Mouse (Mus musculus) hindbrain, embryonic 11.5 days (tissue): ENCODE measurements around the gene Igf2bp3. TPM values are rescaled to one million over a fixed set of nuclear protein-coding genes. Genes with fewer than 3 reads are reported as not detected.

Source experiments
- ATAC-seq: fragments of 200-750 bp; cut with Nextera tagmentation; 2 replicates; pipeline ENCODE4 v1.8.0; 2017; ENCODE audit warnings: mild to moderate bottlenecking, moderate TSS enrichment, moderate library complexity; ENCODE audit not compliant: low FRiP score
- DNase-seq: peaks from one replicate; pipeline ENCODE4 v3.0.0-alpha.2; 2015; ENCODE audit warnings: low spot score
- H3K27ac ChIP-seq: fragments of 300-500 bp; sonication (generic); 2 replicates; pipeline ENCODE4 v1.5.1; 2014; ENCODE audit warnings: mild to moderate bottlenecking, low read depth, low read length
- H3K27me3 ChIP-seq: fragments of 300-500 bp; sonication (generic); 2 replicates; pipeline ENCODE4 v1.6.1; 2014; ENCODE audit warnings: mild to moderate bottlenecking, low read length, moderate library complexity, mixed read lengths; ENCODE audit not compliant: control insufficient read depth, insufficient read depth
- H3K36me3 ChIP-seq: fragments of 300-500 bp; sonication (generic); 2 replicates; pipeline ENCODE4 v1.6.1; 2014; ENCODE audit warnings: mild to moderate bottlenecking, low read length, moderate library complexity, mixed read lengths; ENCODE audit not compliant: control insufficient read depth, insufficient read depth
- H3K4me1 ChIP-seq: fragments of 300-500 bp; sonication (generic); replicated peaks from 2 replicates; pipeline ENCODE4 v1.6.1; 2014; ENCODE audit warnings: low read length, mixed read lengths; ENCODE audit not compliant: control insufficient read depth, insufficient read depth
- H3K4me2 ChIP-seq: fragments of 300-500 bp; sonication (generic); replicated peaks from 2 replicates; pipeline ENCODE4 v1.6.1; 2014; ENCODE audit warnings: mild to moderate bottlenecking, low read depth, low read length
- H3K4me3 ChIP-seq: fragments of 300-500 bp; sonication (generic); 2 replicates; pipeline ENCODE4 v1.5.1; 2014; ENCODE audit warnings: low read depth, low read length
- H3K9ac ChIP-seq: fragments of 300-500 bp; sonication (generic); 2 replicates; pipeline ENCODE4 v1.6.1; 2014; ENCODE audit warnings: low read depth, low read length
- H3K9me3 ChIP-seq: fragments of 300-500 bp; sonication (generic); 2 replicates; pipeline ENCODE4 v1.6.1; 2016; ENCODE audit warnings: low read length; ENCODE audit not compliant: control insufficient read depth
- whole genome bisulfite sequencing: fragments of 180-500 bp; shearing (Covaris S2); extraction: QIAGEN DNeasy Blood & Tissue Kit; methylation state at CpG from one replicate; pipeline ENCODE4 v1.1.7; 2014; 5-methylcytosine and 5-hydroxymethylcytosine counted together
- polyA plus RNA-seq: library from polyadenylated mRNA; unstranded; fragments of >200 nt; fragmentation: Nextera tagmentation; extraction: Ambion mirVana; gene quantifications from 2 replicates; pipeline ENCODE4 v1.2.1, GENCODE M21; 2014

The Igf2bp3 gene
- polyA plus RNA-seq, 1 experiment from 2014 or later: 133 TPM

DNA sequence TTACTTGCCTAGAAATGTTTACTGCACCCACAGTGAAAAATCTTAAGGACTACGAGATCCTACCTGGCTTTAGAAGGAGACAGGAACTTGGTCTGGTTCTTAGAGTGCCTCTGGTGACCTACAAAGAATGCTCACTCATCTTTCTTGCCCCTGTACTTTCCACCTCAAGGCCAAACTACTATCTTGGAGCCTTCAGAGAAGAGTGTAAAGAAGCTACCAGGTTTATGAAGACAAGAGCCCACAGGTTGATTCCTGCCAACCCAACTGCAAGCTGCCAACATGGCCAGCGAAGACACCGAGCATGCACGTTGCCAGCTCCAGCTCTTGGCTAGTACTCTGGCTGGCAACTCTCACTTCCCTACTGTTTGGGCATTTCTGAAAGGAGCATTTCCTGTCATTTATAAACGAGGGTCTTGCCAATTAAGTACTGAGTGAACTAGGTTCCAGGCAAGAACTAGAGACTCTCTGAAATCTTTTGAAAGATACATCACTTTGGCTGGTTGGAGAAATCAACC is 117.1 kb downstream of the Igf2bp3 start:
- Histone ChIP-seq H3K4me2 (no peak overlapping the region), H3K4me3 (no peak overlapping the region), H3K36me3 (peaks cover 6% of the 10 kb centered on the region), H3K4me1 (no peaks in the 10 kb centered on the region), H3K9me3 (no peaks in the 10 kb centered on the region), H3K27me3 (no peaks in the 10 kb centered on the region), H3K9ac (no peak overlapping the region), H3K27ac (no peak overlapping the region)
- ATAC-seq (no peak), DNase-seq (no peak)
- 88% methylated on average over 5 of the region's 5 CpGs for WGBS

DNA sequence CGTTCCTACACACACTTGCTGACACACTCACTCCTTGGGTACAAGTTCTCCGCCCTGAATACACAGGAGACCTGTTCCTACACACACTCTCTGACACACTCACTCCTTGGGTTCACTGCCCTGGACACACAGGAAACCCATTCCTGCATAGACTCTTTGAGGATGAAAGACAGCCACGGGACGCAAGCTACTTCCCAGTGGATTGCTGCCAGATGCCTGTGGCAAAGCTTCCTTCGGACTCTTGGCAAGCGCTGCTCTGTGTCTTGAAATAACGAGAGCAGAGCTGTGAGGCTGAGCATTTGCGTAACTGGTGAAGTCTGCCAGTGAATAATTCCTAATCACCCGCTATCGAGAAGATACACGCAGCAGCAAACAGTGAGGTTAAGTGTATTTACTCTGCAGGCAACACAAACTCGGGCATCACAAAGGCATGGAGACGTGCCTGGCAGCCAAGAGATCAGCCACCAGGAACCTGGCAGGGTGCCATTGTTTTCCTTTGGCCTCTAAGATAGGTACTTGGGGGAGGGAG is 117.8 kb downstream of the Igf2bp3 start:
- Histone ChIP-seq H3K27ac (no peak overlapping the region), H3K27me3 (no peaks in the 10 kb centered on the region), H3K4me1 (no peaks in the 10 kb centered on the region), H3K9ac (no peak overlapping the region), H3K4me3 (no peak overlapping the region), H3K36me3 (peaks cover 11% of the 10 kb centered on the region), H3K9me3 (no peaks in the 10 kb centered on the region), H3K4me2 (no peak overlapping the region)
- 74% methylated on average over 13 of the region's 13 CpGs for WGBS
- DNase-seq (no peak), ATAC-seq (no peak)

DNA sequence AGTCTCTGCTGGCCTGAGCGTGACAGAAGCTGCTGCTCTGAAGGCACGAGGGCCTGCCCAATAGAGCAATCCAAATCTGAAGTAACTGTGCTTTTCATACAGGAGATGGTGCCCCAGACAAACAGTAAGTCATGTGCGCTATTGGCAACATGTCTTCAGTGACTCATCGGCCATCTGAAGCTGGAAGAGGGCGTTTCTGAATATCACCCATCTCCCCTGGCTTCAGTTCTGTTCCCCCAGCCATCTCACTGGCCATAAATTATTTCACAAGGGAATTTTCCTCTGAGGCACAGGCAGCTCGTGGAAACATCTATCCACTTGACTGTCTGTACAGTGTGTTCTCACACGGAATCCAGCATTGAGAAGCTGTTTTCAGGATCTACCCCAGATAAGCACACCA is 118.3 kb downstream of the Igf2bp3 start:
- no peak for DNase-seq
- Histone ChIP-seq H3K4me1 (no peaks in the 10 kb centered on the region), H3K27me3 (no peaks in the 10 kb centered on the region), H3K9ac (no peak overlapping the region), H3K4me2 (no peak overlapping the region), H3K9me3 (no peaks in the 10 kb centered on the region), H3K4me3 (no peak overlapping the region), H3K27ac (no peak overlapping the region), H3K36me3 (peaks cover 13% of the 10 kb centered on the region)
- WGBS: 91% methylated on average over 7 of the region's 7 CpGs
- no peak for ATAC-seq

DNA sequence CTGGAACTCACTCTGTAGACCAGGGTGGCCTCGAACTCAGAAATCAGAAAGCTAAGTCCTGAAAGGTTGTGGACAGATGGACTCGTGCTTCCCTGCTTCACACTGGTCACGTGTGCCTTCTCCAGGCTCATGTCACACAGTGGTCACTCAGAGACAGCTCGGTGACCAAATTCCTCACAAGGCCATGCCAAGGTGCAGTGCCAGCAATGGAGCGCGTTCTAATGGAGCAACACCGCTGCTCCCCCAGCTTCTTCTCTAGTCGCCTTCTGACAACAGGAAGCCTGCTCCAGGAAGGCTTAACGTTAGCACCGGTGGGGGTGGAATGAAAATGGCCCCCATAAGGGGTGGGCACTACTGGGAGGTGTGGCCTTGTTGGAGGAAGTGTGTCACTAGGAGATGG is 119.8 kb downstream of the Igf2bp3 start:
- Histone ChIP-seq H3K27ac (no peak overlapping the region), H3K36me3 (peaks cover 16% of the 10 kb centered on the region), H3K9ac (no peak overlapping the region), H3K4me3 (no peak overlapping the region), H3K4me1 (no peaks in the 10 kb centered on the region), H3K4me2 (no peak overlapping the region), H3K9me3 (no peaks in the 10 kb centered on the region), H3K27me3 (no peaks in the 10 kb centered on the region)
- DNase-seq (no peak), ATAC-seq (no peak)
- 92% methylated on average over 10 of the region's 10 CpGs for WGBS

DNA sequence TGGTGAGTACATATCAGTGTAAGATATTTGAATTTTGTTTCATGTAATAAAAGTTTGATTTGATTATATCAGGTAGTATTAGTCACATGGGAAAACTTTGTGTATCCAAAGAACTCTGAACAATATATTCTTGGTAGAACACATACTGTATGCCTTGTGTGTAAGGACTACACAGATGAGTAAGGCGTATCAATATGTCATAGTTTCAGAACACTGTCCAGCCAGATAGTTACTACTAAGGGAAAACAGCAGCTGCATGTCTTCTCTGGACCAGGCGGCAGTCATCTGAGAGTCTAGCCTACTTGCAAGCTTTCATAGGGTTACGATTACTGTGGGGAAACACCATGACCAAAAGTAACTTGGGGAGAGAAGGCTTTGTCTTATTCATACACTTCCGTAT is 131.7 kb downstream of the Igf2bp3 start:
- no peak overlapping the region for H3K9ac ChIP-seq
- H3K27ac ChIP-seq: no peak overlapping the region
- no peaks in the 10 kb centered on the region for H3K27me3 ChIP-seq
- WGBS: 96% methylated on average over 4 of the region's 4 CpGs
- no peak for ATAC-seq
- H3K36me3 ChIP-seq: peaks cover 13% of the 10 kb centered on the region
- H3K4me3 ChIP-seq: no peak overlapping the region
- H3K4me1 ChIP-seq: no peaks in the 10 kb centered on the region
- no peak overlapping the region for H3K4me2 ChIP-seq
- DNase-seq: no peak
- no peaks in the 10 kb centered on the region for H3K9me3 ChIP-seq

DNA sequence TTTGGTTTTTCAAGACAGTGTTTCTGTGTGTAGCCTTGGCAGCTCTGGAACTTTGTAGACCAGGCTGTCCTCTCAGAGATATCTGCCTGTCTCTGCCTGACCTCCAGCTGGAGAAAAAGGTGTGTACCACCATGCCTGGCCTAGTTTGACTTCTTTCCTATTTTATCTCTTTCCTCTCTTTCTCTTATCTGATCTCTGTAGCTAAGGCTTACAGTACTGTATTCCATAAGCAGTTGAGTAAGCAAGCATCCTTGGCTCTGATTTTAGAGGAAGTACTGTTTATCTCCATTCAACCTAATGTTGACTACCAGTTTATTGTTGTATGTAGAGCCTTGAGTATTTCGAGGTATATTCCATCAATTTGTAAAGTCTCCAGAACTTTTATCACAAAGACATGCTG is 135.4 kb downstream of the Igf2bp3 start:
- no peak for DNase-seq
- H3K27ac ChIP-seq: no peak overlapping the region
- H3K4me1 ChIP-seq: peaks cover 3% of the 10 kb centered on the region; the same call in 1 of the 2 replicates
- H3K27me3 ChIP-seq: no peaks in the 10 kb centered on the region
- no peak overlapping the region for H3K9ac ChIP-seq
- H3K36me3 ChIP-seq: peaks cover 9% of the 10 kb centered on the region; the same call in 1 of the 2 replicates
- H3K9me3 ChIP-seq: no peaks in the 10 kb centered on the region
- no peak overlapping the region for H3K4me2 ChIP-seq
- no peak overlapping the region for H3K4me3 ChIP-seq
- 88% methylated on average over 1 of the region's 1 CpGs for WGBS
- ATAC-seq: no peak

DNA sequence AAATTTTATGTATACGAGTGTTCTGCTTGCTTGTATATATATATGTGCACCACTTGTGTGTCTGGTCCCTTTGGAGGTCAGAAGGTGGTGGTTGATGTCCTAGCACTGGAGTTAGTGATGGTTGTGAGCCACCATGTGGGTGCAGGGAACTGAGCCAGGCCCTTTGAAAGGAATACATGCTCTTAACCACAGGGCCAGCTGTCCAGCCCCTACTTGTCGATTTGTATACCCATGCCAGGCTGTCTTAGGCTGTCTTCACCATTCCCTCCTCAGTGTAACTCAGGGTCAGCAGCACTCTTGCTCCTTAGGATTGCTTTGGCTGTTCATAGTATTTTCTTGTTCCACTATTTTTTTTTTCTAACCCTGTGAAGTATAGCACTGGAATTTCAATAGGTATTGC is 136.9 kb downstream of the Igf2bp3 start:
- ATAC-seq (no peak), DNase-seq (no peak)
- no peak overlapping the region for H3K4me3 ChIP-seq
- H3K9me3 ChIP-seq: no peaks in the 10 kb centered on the region
- WGBS: 82% methylated on average over 2 of the region's 2 CpGs
- no peak overlapping the region for H3K9ac ChIP-seq
- H3K4me1 ChIP-seq: peaks cover 3% of the 10 kb centered on the region; the same call in 1 of the 2 replicates
- no peak overlapping the region for H3K27ac ChIP-seq
- no peaks in the 10 kb centered on the region for H3K36me3 ChIP-seq
- no peak overlapping the region for H3K4me2 ChIP-seq
- H3K27me3 ChIP-seq: no peaks in the 10 kb centered on the region

DNA sequence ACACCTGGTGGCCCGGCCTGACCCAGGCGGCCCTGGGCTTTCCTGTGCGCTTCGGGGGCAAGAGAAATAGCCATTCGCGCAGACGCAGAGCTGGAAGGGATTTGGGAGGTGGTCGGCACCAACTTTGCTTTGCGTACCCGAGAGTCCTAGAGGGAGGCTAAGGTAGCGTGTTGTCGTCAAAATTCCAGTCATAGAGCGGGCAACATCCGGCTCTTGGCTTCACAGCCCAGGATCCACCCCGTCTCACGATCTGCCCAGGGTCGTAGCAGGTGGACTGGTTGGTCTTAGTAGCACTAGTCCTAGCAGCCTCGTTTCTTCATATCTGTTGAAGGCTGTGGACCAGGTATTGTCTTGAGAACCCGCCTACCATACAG is 140.7 kb downstream of the Igf2bp3 start:
- Histone ChIP-seq H3K27ac (peak overlapping the region; percentile 75; the same call in 1 of the 2 replicates), H3K9ac (peak overlapping the region; percentile 95), H3K4me1 (peaks cover 3% of the 10 kb centered on the region; the same call in 1 of the 2 replicates), H3K4me3 (peak overlapping the region; percentile 99), H3K9me3 (no peaks in the 10 kb centered on the region), H3K4me2 (peak overlapping the region; percentile 64), H3K36me3 (no peaks in the 10 kb centered on the region), H3K27me3 (no peaks in the 10 kb centered on the region)
- ATAC-seq (peak; percentile 67), DNase-seq (no peak)
- WGBS: 1% methylated on average over 19 of the region's 19 CpGs
